9 mouse cellular contexts compared by ENCODE assay signal in the genomic region with DNA sequence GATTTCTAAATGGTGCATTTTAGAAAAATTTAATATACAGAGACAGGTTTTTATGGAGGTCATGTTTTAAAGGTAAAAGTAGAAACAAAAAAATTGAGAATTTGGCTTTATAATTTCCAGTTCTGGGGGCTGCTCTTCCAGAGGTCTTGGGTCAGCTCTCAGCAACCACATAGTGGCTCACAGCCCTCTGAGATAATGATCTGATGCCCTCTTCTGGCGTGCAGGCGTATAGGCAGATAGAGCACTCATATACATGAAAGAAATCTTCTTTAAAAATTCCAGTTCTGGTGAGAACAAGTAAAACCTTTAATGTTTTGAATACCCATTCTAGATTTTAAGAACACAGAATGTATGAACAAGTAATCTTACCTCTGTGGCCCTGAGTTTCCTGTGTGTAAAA. TPM values are rescaled to one million over a fixed set of nuclear protein-coding genes. Genes with fewer than 3 reads are reported as not detected.
DNase-seq lines count a peak whose midpoint lies in the region; ATAC-seq and TF ChIP-seq lines count a peak whose summit lies in the region.
"Had no signal": no experiment of that assay in that cellular context is flagged by ENCODE, and none has a peak within 500 bp of the region (broad histone marks: within the 10 kb centered on the region; RNA-seq: fewer than 3 reads in every experiment).

No protein-coding gene starts in this region.

- intact Hi-C loops in left cerebral cortex, postnatal 4 days (cut with DNase I): no loop called here

- no peak overlapping the region for H3K9ac ChIP-seq in forebrain, embryonic 15.5 days (replicated peaks)
- H3K9ac ChIP-seq in forebrain, embryonic 11.5 days (ENCODE audit: low read length): no peak overlapping the region
- no peak overlapping the region for H3K9ac ChIP-seq in liver, postnatal 0 days (replicated peaks)

- H3K27ac ChIP-seq in forebrain, embryonic 15.5 days (replicated peaks): no peak overlapping the region
- no peak overlapping the region for H3K27ac ChIP-seq in forebrain, embryonic 11.5 days (ENCODE audit: low read depth, low read length)
- H3K27ac ChIP-seq in spleen, adult 2 months (ENCODE audit: insufficient read depth, low read length): no peak overlapping the region
- no peak overlapping the region for H3K27ac ChIP-seq in liver, postnatal 0 days (ENCODE audit: low read depth)

- H3K27me3 ChIP-seq in forebrain, embryonic 15.5 days: no peaks in the 10 kb centered on the region
- H3K27me3 ChIP-seq in forebrain, embryonic 11.5 days (ENCODE audit: control insufficient read depth, insufficient read depth, low read length): no peaks in the 10 kb centered on the region
- H3K27me3 ChIP-seq in spleen, adult 2 months (ENCODE audit: control insufficient read depth, insufficient read depth, low read length): no peaks in the 10 kb centered on the region
- H3K27me3 ChIP-seq in liver, postnatal 0 days (ENCODE audit: insufficient read depth, low read length): no peaks in the 10 kb centered on the region

- no peak for DNase-seq in forebrain, embryonic 11.5 days (ENCODE audit: low spot score)
- DNase-seq in spleen, adult 2 months (ENCODE audit: low read depth in 1 of 2, low spot score in 2 of 2): no peak
- no peak for DNase-seq in spleen, postnatal 36 days (ENCODE audit: low spot score in 2 of 2)
- no peak for DNase-seq in liver, postnatal 0 days
- no peak for DNase-seq in ovary, postnatal 36 days (ENCODE audit: low spot score)
- DNase-seq in left cerebral cortex, postnatal 4 days: no peak
- no peak for DNase-seq in layer of hippocampus, adult 18-20 months (ENCODE audit: low spot score in 2 of 2)
- DNase-seq: kidney, adult 8-10 months had no signal

- no peak overlapping the region for H3K4me3 ChIP-seq in forebrain, embryonic 15.5 days
- H3K4me3 ChIP-seq in forebrain, embryonic 11.5 days (ENCODE audit: low read depth, low read length): no peak overlapping the region
- H3K4me3 ChIP-seq in spleen, adult 2 months (ENCODE audit: extremely low read depth, insufficient read depth, insufficient read length): no peak overlapping the region
- H3K4me3 ChIP-seq in liver, postnatal 0 days (ENCODE audit: low read depth, low read length): no peak overlapping the region

- H3K36me3 ChIP-seq in forebrain, embryonic 15.5 days: peaks cover 80% of the 10 kb centered on the region
- H3K36me3 ChIP-seq in forebrain, embryonic 11.5 days (ENCODE audit: control insufficient read depth, insufficient read depth, low read length): peaks cover 14% of the 10 kb centered on the region
- peaks cover 44% of the 10 kb centered on the region for H3K36me3 ChIP-seq in spleen, adult 2 months (ENCODE audit: control insufficient read depth, insufficient read depth, low read length)
- peaks cover 90% of the 10 kb centered on the region for H3K36me3 ChIP-seq in liver, postnatal 0 days (replicated peaks; ENCODE audit: insufficient read depth, low read length)

- 0 out of 2 replicates have a peak, but pooled peaks have one; percentile 70 for ATAC-seq in forebrain, embryonic 15.5 days (replicated peaks)
- ATAC-seq in forebrain, embryonic 11.5 days (replicated peaks; ENCODE audit: low FRiP score): no peak
- no peak for ATAC-seq in liver, postnatal 0 days

- no peak for TF ChIP-seq EP300 in liver, postnatal 0 days (IDR thresholded peaks at IDR 0.05; ENCODE audit: low read depth)

- no peaks in the 10 kb centered on the region for H3K4me1 ChIP-seq in forebrain, embryonic 15.5 days
- H3K4me1 ChIP-seq in forebrain, embryonic 11.5 days (replicated peaks; ENCODE audit: control insufficient read depth, insufficient read depth, low read length): no peaks in the 10 kb centered on the region
- H3K4me1 ChIP-seq in spleen, adult 2 months (ENCODE audit: control insufficient read depth, insufficient read depth, insufficient read length): no peaks in the 10 kb centered on the region
- no peaks in the 10 kb centered on the region for H3K4me1 ChIP-seq in liver, postnatal 0 days (ENCODE audit: insufficient read depth)

- peak; percentile 52; the same call in 1 of the 2 replicates for TF ChIP-seq CTCF in spleen, adult 2 months (IDR thresholded peaks at IDR 0.05; ENCODE audit: extremely low read depth, insufficient read depth, insufficient read length, insufficient replicate concordance)
- TF ChIP-seq CTCF in liver, postnatal 0 days (IDR thresholded peaks at IDR 0.05; ENCODE audit: low read depth): peak; percentile 68

- H3K4me2 ChIP-seq in forebrain, embryonic 15.5 days (replicated peaks): no peak overlapping the region
- H3K4me2 ChIP-seq in forebrain, embryonic 11.5 days (ENCODE audit: low read depth, low read length, severe bottlenecking): no peak overlapping the region
- H3K4me2 ChIP-seq in liver, postnatal 0 days (ENCODE audit: low read depth, low read length): no peak overlapping the region

- 42% methylated on average over 2 of the region's 2 CpGs for WGBS in forebrain, embryonic 15.5 days
- WGBS in forebrain, embryonic 11.5 days: 48% methylated on average over 2 of the region's 2 CpGs
- WGBS in spleen, adult 2 months: 58% methylated on average over 2 of the region's 2 CpGs
- WGBS in liver, postnatal 0 days (ENCODE audit: insufficient replicate concordance): 27% methylated on average over 2 of the region's 2 CpGs

- no peaks in the 10 kb centered on the region for H3K9me3 ChIP-seq in forebrain, embryonic 15.5 days
- no peaks in the 10 kb centered on the region for H3K9me3 ChIP-seq in forebrain, embryonic 11.5 days (ENCODE audit: control insufficient read depth, low read length)
- no peaks in the 10 kb centered on the region for H3K9me3 ChIP-seq in liver, postnatal 0 days (ENCODE audit: low read length)

- TF ChIP-seq POLR2A in spleen, adult 2 months (IDR thresholded peaks at IDR 0.05; ENCODE audit: low read depth, low read length): no peak

RNA-seq across cellular contexts. Expression of a gene that starts 56.6 kb away (rescaled TPM):
- 198 and 206 TPM in 2 replicates for polyA plus RNA-seq in forebrain, embryonic 15.5 days (2015; fragmentation: Nextera tagmentation; extraction: Ambion mirVana)
- polyA plus RNA-seq in forebrain, embryonic 11.5 days (2014; fragmentation: Nextera tagmentation; extraction: Ambion mirVana): 104 TPM in 2 replicates
- 23.3 and 25.3 TPM in 2 replicates for polyA plus RNA-seq in spleen, adult 2 months (2012; rRNA removed)
- 27.5 and 28.5 TPM in 2 replicates for polyA plus RNA-seq in liver, postnatal 0 days (2015; fragmentation: Nextera tagmentation; extraction: Ambion mirVana)
- 100 to 1,000 TPM; 150 to 156 TPM for total RNA-seq in left cerebral cortex, postnatal 4 days (2021)
- 10 to 100 TPM; 81.4 to 84.0 TPM for total RNA-seq in layer of hippocampus, adult 18-20 months (2021)
